Mouse (Mus musculus) G1E (cell line): ENCODE data around the gene Dhx35. TPM values are rescaled to one million over a fixed set of nuclear protein-coding genes. Genes with fewer than 3 reads are reported as not detected.
A peak's percentile ranks its signal among the peaks of the same experiment; 100 is the strongest.

Experiments
- ATAC-seq: 2 replicates; pipeline ENCODE4 v1.8.0; 2016; ENCODE audit warnings: mild to moderate bottlenecking; ENCODE audit not compliant: insufficient number of reproducible peaks, poor library complexity, low FRiP score, severe bottlenecking; ENCODE audit errors: extremely low read depth
- DNase-seq: peaks from one replicate; pipeline ENCODE4 v3.0.0; 2012; ENCODE audit warnings: low spot score
- H3K27me3 ChIP-seq: 2 replicates; pipeline ENCODE4 v1.6.1; 2012; ENCODE audit warnings: mild to moderate bottlenecking, low read length, inconsistent platforms; ENCODE audit not compliant: insufficient read depth
- H3K36me3 ChIP-seq: replicated peaks from 2 replicates; pipeline ENCODE3; 2012; ENCODE audit warnings: mild to moderate bottlenecking, inconsistent platforms
- H3K4me1 ChIP-seq: 2 replicates; pipeline ENCODE4 v1.6.1; 2012; ENCODE audit warnings: low read depth, low read length, inconsistent platforms, mixed read lengths; ENCODE audit not compliant: insufficient read depth
- H3K4me3 ChIP-seq: 2 replicates; pipeline ENCODE4 v1.5.1; 2012; ENCODE audit warnings: low read depth, mild to moderate bottlenecking, inconsistent platforms, low read length, moderate library complexity, mixed read lengths
- H3K9me3 ChIP-seq: replicated peaks from 2 replicates; pipeline ENCODE4 v1.6.1; 2012; ENCODE audit warnings: inconsistent platforms
- CTCF ChIP-seq: IDR thresholded peaks from 2 replicates; pipeline ENCODE4 v1.5.1; 2012; ENCODE audit warnings: low read depth, low read length, inconsistent platforms, mixed read lengths
- GATA1 ChIP-seq: IDR thresholded peaks from 2 replicates; pipeline ENCODE4 v1.6.1; 2012; ENCODE audit warnings: borderline replicate concordance, low read length, inconsistent platforms, mixed read lengths
- GATA2 ChIP-seq: IDR thresholded peaks from 2 replicates; pipeline ENCODE4 v1.6.1; 2012; ENCODE audit warnings: low read depth, low read length, inconsistent platforms, borderline replicate concordance
- POLR2AphosphoS5 ChIP-seq: IDR thresholded peaks from 2 replicates; pipeline ENCODE4 v1.6.1; 2012; ENCODE audit warnings: low read depth, low read length, inconsistent platforms; ENCODE audit not compliant: insufficient replicate concordance
- TAL1 ChIP-seq: conservative IDR thresholded peaks from 2 replicates; pipeline ENCODE4 v1.6.1; 2012; ENCODE audit warnings: low read depth, low read length, inconsistent platforms, mixed read lengths
- polyA plus RNA-seq: library from polyadenylated mRNA; stranded (reverse); fragments of >175 nt; gene quantifications from 2 replicates; pipeline ENCODE4 v1.2.3, GENCODE M21; 2012
- total RNA-seq, 2 experiments: library from RNA; stranded (forward) in 1 of 2; stranded (reverse) in 1 of 2; fragments of 200-1000 nt in 1 of 2; fragments of >200 nt in 1 of 2; fragmentation: Nextera tagmentation in 1 of 2; gene quantifications; 2 replicates each; pipeline ENCODE4 v1.2.3; 2014 to 2017

The Dhx35 gene
- total and polyA plus RNA-seq, 3 experiments: 9.6 to 28.2 (median 24.2) TPM

DNA sequence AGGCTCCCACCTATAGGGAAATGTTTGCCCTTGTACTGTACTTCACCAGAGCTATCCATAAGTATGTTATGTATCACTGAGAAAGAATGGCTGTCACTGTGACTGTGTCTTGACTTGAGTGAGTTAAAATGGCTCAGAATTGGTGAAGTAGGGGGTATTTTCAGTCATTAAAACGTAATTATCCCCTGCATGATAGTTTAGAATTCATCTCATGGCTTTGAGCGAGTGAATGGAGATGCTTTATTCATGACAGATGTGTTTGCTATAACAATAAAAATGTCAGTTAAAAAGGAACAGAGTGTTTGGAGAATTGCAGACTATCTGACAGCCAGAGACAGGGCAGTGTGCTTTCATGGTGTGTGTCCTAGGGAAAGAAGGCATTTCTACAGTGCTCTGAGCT, 51.6 kb downstream of the Dhx35 start:
- no peak for ATAC-seq
- TF ChIP-seq TAL1 (no peak), CTCF (no peak), GATA1 (no peak), POLR2AphosphoS5 (no peak), GATA2 (no peak)
- no peak for DNase-seq
- H3K4me3 ChIP-seq: no peak overlapping the region
- peaks cover 93% of the 10 kb centered on the region for H3K36me3 ChIP-seq
- H3K4me1 ChIP-seq: no peaks in the 10 kb centered on the region
- no peaks in the 10 kb centered on the region for H3K9me3 ChIP-seq
- H3K27me3 ChIP-seq: no peaks in the 10 kb centered on the region

GRCm38 (mm10) chr2:158847991-158848390, 53.4 kb downstream of the Dhx35 start:
- peaks cover 92% of the 10 kb centered on the region for H3K36me3 ChIP-seq
- H3K4me3 ChIP-seq: no peak overlapping the region
- no peaks in the 10 kb centered on the region for H3K27me3 ChIP-seq
- TF ChIP-seq POLR2AphosphoS5: no peak
- TF ChIP-seq GATA2: no peak
- TF ChIP-seq GATA1: no peak
- no peak for TF ChIP-seq TAL1
- TF ChIP-seq CTCF: no peak
- DNase-seq: no peak
- no peaks in the 10 kb centered on the region for H3K4me1 ChIP-seq
- no peaks in the 10 kb centered on the region for H3K9me3 ChIP-seq
- no peak for ATAC-seq

DNA sequence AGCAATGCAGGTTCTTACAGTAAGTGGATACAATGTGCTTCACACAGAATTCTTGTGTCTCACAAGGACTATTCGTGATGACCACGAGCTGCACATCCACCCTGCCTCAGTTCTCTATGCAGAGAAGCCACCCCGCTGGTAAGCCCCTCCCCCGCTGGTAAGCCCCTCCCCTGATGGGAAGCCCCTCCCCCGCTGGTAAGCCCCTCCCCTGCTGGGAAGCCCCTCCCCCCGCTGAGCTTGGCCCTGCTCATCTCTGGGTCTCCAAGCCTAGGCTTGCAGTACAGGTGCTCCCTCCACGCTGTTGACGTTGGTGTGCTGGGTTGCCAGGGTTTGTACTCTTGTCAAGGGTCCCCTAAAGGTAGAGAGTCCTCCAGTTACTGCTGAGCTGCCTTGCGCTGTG, 54.8 kb downstream of the Dhx35 start:
- Histone ChIP-seq H3K36me3 (peaks cover 93% of the 10 kb centered on the region), H3K4me3 (no peak overlapping the region), H3K4me1 (no peaks in the 10 kb centered on the region), H3K9me3 (no peaks in the 10 kb centered on the region), H3K27me3 (no peaks in the 10 kb centered on the region)
- DNase-seq (no peak), ATAC-seq (no peak)
- no peak for TF ChIP-seq CTCF
- TF ChIP-seq GATA2: no peak
- TF ChIP-seq GATA1: no peak
- no peak for TF ChIP-seq TAL1

GRCm38 (mm10) chr2:158852579-158852978, 58.0 kb downstream of the Dhx35 start:
- H3K4me3 ChIP-seq: no peak overlapping the region
- ATAC-seq (no peak), DNase-seq (peak; percentile 29)
- H3K9me3 ChIP-seq: no peaks in the 10 kb centered on the region
- no peaks in the 10 kb centered on the region for H3K4me1 ChIP-seq
- TF ChIP-seq CTCF (0 out of 2 replicates have a peak, but pooled peaks have one; percentile 6), GATA2 (no peak)
- peaks cover 94% of the 10 kb centered on the region for H3K36me3 ChIP-seq
- H3K27me3 ChIP-seq: 0 out of 2 replicates have a peak, but pooled peaks cover 2% of the 10 kb centered on the region

- Histone ChIP-seq H3K4me1 (no peaks in the 10 kb centered on the region), H3K9me3 (no peaks in the 10 kb centered on the region), H3K36me3 (peaks cover 93% of the 10 kb centered on the region), H3K27me3 (0 out of 2 replicates have a peak, but pooled peaks cover 2% of the 10 kb centered on the region), H3K4me3 (no peak overlapping the region)
- TF ChIP-seq POLR2AphosphoS5: no peak
- TF ChIP-seq GATA1: no peak
- TF ChIP-seq CTCF: no peak
- TF ChIP-seq GATA2: no peak
- TF ChIP-seq TAL1: no peak
- no peak for DNase-seq
- ATAC-seq: no peak
Observed at GRCm38 (mm10) chr2:158856896-158857499, 62.4 kb downstream of the Dhx35 start.

GRCm38 (mm10) chr2:158857579-158857978, 63.0 kb downstream of the Dhx35 start:
- Histone ChIP-seq H3K36me3 (peaks cover 89% of the 10 kb centered on the region), H3K4me1 (no peaks in the 10 kb centered on the region), H3K4me3 (no peak overlapping the region), H3K27me3 (0 out of 2 replicates have a peak, but pooled peaks cover 2% of the 10 kb centered on the region), H3K9me3 (no peaks in the 10 kb centered on the region)
- no peak for DNase-seq
- TF ChIP-seq GATA2 (no peak), CTCF (no peak), TAL1 (no peak), GATA1 (no peak), POLR2AphosphoS5 (no peak)
- no peak for ATAC-seq

DNA sequence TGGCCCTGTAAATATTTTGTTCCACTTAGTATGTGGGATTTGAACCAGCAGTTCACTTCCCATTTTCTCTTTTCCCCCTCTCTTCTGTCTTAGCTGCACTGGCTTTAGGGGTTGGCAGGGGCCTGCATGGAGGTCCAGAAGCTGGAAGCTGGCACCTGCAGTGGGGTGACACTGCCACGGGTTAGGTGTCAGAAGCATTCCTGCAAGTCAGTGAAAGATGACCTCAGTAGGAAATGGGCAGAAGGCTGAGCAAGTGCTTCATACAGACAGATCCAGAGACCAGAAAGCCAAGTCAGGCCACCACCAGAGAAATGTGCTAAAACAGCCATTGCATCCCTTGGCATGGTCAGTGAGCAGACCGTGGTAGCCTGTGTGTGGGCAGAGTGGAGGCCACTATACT, 66.5 kb downstream of the Dhx35 start:
- H3K4me3 ChIP-seq: no peak overlapping the region
- H3K27me3 ChIP-seq: 0 out of 2 replicates have a peak, but pooled peaks cover 2% of the 10 kb centered on the region
- H3K9me3 ChIP-seq: no peaks in the 10 kb centered on the region
- ATAC-seq (no peak), DNase-seq (no peak)
- TF ChIP-seq GATA2 (no peak), CTCF (no peak), TAL1 (no peak), GATA1 (no peak), POLR2AphosphoS5 (no peak)
- H3K36me3 ChIP-seq: peaks cover 57% of the 10 kb centered on the region
- H3K4me1 ChIP-seq: no peaks in the 10 kb centered on the region; the same call in 1 of the 2 replicates
